Mouse (Mus musculus): ENCODE results near the gene Sacs. TPM values are rescaled to one million over a fixed set of nuclear protein-coding genes. Genes with fewer than 3 reads are reported as not detected.
"Not testable (repeated sequence)": the region's sequence is repeated elsewhere in the genome, so short reads cannot be mapped to it uniquely, and the experiment has no call there.

Sacs gene
- 10 to 100 TPM; 52.8 to 54.3 TPM for total RNA-seq (2021)
- long read RNA-seq: 0 reads

- peak; percentile 58 to 68 for DNase-seq (ENCODE audit: low spot score in 2 of 2)
These were observed at the start of gene Sacs for GRCm38 (mm10) chr14:61137994-61138726. Gene Sacs, plus strand, starts transcription at chr14:61138457.

GRCm38 (mm10) chr14:61090955-61091354 is 47.3 kb upstream of the Sacs start:
- DNase-seq (ENCODE audit: low spot score in 2 of 2): peak; percentile 24 to 33

DNA sequence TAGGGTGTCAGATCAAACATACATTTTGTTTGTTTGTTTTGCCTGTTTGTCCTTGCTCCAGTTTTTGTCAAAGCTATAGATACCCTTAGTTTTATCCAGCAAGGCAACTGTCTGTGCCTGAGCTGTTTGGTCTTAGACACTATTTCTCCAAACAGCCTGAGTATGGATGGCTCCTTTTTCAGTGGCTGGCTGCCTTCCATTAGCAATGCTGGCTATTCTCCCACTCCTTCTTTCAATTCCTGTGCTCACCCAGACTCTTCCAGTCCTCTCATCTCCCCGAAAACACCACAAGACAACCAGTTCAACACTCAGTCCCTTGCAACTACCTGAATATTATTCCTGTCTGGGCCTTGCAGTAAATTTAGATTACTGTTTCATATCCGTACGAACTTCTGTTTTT is 46.2 kb upstream of the Sacs start:
- peak; percentile 46 to 68 for DNase-seq (ENCODE audit: low spot score in 2 of 2)

DNA sequence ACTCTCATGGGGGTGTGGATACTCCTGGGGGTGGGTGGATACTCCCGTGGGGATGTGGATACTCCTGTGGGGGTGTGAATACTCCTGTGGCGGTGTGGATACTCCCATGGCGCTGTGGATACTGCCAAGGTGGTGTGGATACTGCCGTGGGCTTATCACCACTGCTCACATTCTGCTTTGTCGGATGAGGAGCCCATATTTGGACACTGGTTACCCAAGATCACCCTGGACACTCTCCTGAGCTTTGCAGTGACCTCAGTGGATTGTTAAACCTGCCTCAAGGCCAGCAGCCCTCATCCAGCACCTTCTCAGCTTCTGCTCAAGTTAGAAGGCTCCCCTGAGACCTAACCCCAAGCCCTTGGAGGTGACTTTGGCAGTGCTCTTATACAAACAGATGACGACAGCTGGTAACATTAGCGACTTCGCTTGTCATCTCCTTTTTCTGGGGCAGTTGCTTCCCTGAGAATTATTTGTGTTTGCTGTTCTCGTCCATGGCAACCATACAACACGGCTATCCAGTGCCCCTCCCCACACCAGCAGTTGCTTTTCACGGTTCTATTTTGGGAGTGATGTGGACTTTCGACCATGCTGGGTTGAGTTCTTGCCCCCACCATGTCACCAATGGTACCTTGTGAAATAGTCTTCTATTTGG is 40.2 kb upstream of the Sacs start:
- no peak for DNase-seq (ENCODE audit: low spot score in 2 of 2)

DNA sequence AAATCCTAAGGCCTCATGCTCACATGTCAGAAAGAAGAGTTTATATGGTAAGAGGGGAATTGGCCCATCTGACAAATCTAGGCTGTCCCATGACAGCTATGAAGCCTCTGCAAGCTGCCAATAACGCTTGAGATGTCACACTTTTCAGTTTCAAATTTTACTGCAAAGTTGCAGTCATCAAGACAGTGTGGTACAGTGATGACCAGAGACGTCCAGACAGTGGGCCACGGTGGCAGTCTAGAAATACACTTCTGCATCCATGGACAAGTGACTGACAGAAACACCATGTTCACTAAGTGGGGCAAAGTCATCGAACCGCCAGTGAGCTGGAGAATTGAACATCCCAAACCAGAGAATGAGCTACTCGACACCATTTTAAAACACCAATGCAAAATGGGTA is 37.5 kb upstream of the Sacs start:
- no peak for DNase-seq (ENCODE audit: low spot score in 2 of 2)

- DNase-seq (ENCODE audit: low spot score in 2 of 2): no peak
These were observed 31.9 kb upstream of the Sacs start for GRCm38 (mm10) chr14:61106404-61106803.

GRCm38 (mm10) chr14:61108625-61109024 is 29.6 kb upstream of the Sacs start:
- DNase-seq (ENCODE audit: low spot score in 2 of 2): no peak

GRCm38 (mm10) chr14:61112404-61112803 is 25.9 kb upstream of the Sacs start:
- peak; percentile 94 for DNase-seq (ENCODE audit: low spot score in 2 of 2)

DNA sequence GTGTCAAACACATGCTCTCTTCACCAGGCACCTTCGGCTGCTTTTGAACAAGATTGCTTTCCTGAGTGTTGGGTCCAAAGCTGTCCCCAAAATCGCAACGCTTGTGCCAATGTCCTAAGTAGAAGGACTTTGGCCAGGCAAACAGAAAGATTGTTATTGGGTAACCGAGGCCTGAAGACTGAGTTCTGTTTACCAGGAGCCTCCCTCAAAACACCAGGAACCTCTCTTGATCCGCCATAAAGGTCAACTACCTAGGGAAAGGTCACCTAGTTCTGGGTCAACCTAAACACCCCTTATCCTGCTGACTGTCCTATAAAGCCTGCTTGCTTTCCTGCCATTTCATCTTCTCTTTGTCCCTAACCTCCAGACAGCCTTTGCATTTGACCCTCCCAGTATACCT is 13.5 kb upstream of the Sacs start:
- no peak for DNase-seq (ENCODE audit: low spot score in 2 of 2)

DNA sequence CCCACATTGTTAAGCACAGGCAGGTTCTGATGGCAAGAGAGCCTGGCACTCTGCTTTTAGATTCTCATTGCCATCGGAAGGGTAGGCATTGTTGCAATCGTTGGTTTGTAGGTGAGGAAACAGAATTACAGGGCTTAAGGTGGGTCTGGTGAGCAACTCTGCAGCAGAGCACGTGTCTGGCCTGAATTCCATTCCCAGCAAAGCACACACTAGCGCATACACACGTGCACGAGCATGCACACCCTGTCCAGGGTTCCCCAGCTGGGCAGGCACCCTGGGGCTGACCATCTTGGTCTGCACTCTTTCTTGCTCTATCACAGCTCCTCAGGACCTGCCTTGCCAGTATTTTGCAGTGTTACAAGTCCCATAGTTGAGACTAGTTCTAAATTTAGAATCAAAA is 13.1 kb upstream of the Sacs start:
- DNase-seq (ENCODE audit: low spot score in 2 of 2): no peak

DNA sequence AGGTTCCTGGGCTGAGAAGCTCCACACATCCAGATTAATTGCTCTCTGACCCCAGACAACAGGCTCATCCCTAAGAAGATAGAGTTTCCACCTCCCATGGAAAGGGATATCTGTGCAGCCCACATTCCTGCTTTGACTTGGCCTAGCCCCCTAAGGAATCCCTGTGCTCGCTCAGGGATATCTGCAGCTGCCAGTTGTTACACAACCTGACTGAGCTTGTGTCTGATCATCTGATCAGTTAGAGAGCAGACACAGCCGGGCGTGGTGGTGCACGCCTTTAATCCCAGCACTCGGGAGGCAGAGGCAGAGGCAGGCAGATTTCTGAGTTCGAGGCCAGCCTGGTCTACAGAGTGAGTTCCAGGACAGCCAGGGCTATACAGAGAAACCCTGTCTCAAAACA is 10.9 kb upstream of the Sacs start:
- DNase-seq (ENCODE audit: low spot score in 2 of 2): not testable (repeated sequence)

- DNase-seq (ENCODE audit: low spot score in 2 of 2): no peak
These were observed 9.2 kb upstream of the Sacs start for GRCm38 (mm10) chr14:61128961-61129507.

- DNase-seq (ENCODE audit: low spot score in 2 of 2): no peak
These were observed 5.7 kb upstream of the Sacs start for GRCm38 (mm10) chr14:61132556-61132955.

GRCm38 (mm10) chr14:61134381-61135030 is 3.8 kb upstream of the Sacs start:
- no peak for DNase-seq (ENCODE audit: low spot score in 2 of 2)

- no peak for DNase-seq (ENCODE audit: low spot score in 2 of 2)
These were observed 847 bp upstream of the Sacs start for GRCm38 (mm10) chr14:61137410-61137809.

DNA sequence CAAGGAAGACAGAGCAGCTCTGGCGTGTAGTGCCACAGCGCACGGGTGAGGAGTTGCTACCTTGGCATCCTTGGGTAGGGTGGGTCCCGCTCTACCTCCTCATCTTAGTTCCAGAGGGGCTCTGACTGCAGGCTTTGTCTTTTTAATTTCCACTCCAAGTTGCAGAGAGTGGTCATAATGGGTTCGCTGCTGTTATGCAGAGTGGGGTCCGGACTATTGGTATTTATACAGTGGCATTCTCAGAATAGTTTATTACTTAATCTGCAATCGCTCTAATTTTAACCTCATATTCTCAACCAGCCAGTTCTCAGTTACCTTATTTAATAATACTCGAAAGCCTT is 440 bp downstream of the Sacs start:
- DNase-seq (ENCODE audit: low spot score in 2 of 2): no peak

DNA sequence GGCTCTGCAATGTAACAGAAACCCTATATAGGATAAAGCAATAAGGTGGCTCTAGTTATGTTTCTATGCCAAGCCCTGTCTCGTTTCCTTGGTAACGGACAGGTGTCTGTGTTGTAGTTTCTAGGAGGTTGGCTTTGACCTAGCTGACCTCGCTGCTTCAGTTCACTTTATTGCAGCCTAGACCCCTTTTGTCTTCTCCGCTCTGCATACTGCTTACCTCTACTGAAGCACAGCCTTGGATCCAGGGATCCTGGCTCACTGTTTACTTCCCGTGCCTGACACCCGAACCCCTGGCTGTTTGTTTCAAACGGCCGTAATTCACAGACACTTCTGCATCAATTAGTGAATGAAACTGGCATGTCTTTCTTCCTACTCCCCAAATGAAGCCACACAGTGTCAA is 5.1 kb downstream of the Sacs start:
- no peak for DNase-seq (ENCODE audit: low spot score in 2 of 2)

GRCm38 (mm10) chr14:61143869-61144268 is 5.6 kb downstream of the Sacs start:
- no peak for DNase-seq (ENCODE audit: low spot score in 2 of 2)

DNA sequence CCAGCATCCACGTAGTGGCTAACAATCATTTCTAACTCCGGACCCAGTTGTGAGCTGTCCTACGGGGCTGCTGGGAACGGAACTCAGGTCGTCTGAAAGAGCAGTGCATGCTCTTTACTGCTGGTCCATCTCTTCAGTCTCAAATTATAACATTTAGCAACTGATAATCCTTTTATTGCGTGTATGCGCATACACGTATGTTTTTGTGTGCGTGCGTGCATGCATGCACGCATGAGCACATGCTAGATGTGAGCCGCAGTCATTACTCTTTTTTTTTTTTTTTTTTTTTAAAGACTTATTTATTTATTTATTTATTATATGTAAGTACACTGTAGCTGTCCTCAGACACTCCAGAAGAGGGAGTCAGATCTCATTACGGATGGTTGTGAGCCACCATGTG is 12.2 kb downstream of the Sacs start:
- not testable (repeated sequence) for DNase-seq (ENCODE audit: low spot score in 2 of 2)

GRCm38 (mm10) chr14:61154900-61155585 is 16.8 kb downstream of the Sacs start:
- no peak for DNase-seq (ENCODE audit: low spot score in 2 of 2)

DNA sequence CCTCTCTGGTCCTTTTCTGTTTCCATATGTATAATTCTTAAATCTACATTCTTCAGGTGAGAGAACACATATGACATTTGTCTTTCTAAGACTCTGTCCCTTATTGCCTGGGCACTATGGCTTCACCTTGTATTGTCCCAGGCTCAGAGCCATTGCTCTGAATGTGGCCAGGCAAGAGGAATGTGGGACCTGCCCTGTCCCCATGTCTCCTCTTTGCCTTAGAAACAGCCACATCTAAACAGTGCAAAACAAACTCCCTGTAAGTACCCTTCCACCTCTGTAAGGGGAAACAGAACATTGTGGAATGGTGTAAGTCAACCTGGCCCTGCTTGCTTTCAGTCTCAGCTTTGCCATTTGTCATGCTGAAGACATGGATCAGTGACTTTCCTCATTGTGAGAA is 17.4 kb downstream of the Sacs start:
- no peak for DNase-seq (ENCODE audit: low spot score in 2 of 2)

DNA sequence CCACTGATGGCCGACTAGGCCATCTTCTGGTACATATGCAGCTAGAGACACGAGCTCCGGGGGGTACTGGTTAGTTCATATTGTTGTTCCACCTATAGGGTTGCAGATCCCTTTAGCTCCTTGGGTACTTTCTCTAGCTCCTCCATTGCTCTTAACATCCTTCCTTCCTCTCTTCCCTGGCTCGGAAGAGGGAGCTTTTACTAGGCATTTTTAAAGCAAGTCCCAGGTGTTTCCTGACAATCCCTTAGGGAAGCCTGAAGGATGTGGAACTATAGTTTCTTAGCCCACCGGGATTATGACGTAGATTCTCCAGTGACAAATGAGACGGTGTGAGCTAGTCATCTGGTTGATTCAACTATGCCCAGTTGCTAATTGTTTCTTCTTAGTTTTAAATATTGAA is 19.2 kb downstream of the Sacs start:
- not testable (repeated sequence) for DNase-seq (ENCODE audit: low spot score in 2 of 2)
